Mouse (Mus musculus) splenic B cell, adult 2 months (primary cell): ENCODE measurements around the gene Cep85l.

ENCODE experiments used
- DNase-seq: peaks from one replicate; pipeline ENCODE4 v3.0.0-alpha.2; 2011; ENCODE audit warnings: low read depth, low spot score
- H3K27me3 ChIP-seq: 2 replicates; pipeline ENCODE4 v1.6.1; 2012; ENCODE audit warnings: mild to moderate bottlenecking, low read length, moderate library complexity, mixed read lengths; ENCODE audit not compliant: control insufficient read depth, poor library complexity, insufficient read depth, severe bottlenecking
- H3K36me3 ChIP-seq: 2 replicates; pipeline ENCODE4 v1.6.1; 2012; ENCODE audit warnings: mild to moderate bottlenecking, low read length, moderate library complexity, mixed read lengths; ENCODE audit not compliant: control insufficient read depth, poor library complexity, insufficient read depth, severe bottlenecking

Cep85l gene

GRCm38 (mm10) chr10:53379709-53380106 is at the start of gene Cep85l:
Gene Cep85l (minus strand): TSS chr10:53379947.
- H3K27me3 ChIP-seq = no peaks in the 10 kb centered on the region
- no peaks in the 10 kb centered on the region for H3K36me3 ChIP-seq
- DNase-seq = peak; percentile 88

DNA sequence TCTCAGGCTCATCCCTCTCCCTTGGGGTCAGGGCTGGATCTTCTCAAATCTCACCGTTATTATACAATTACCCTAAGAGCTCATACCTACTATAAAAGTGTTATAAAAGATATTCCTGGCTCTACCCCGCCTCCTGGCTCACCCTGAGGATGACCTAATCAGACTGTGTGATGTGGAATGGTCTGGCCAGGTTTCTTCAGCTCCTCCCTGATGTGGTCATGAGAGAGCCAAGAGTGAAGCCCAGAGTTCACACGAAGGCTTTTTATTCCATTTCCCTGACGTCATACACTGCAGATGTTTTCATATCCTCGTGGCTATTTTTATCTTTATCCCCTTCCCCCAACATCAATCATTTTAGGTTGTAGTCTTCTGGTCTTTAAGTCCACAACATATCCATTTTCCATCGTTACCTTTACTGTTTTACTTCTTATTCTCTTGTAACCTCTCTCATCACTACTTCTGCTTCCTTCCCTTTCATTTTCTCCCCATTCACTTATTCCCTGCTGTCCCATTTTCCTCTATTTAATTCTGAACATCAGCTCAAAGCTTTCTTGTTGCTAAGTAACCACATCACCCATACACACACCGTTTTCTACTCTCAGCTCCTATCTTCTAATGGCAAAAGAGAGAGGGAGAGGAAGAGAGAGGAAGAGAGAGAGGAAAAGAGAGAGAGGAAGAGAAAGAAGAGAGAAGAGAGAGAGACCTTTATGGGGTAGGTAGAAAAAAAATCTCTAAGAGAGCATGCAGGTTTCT is 49.1 kb upstream of the Cep85l start:
- no peaks in the 10 kb centered on the region for H3K27me3 ChIP-seq
- no peaks in the 10 kb centered on the region for H3K36me3 ChIP-seq
- peak; percentile 3 for DNase-seq

- no peaks in the 10 kb centered on the region for H3K27me3 ChIP-seq
- H3K36me3 ChIP-seq = no peaks in the 10 kb centered on the region
- no peak for DNase-seq
Observed at GRCm38 (mm10) chr10:53426524-53426923, 46.8 kb upstream of the Cep85l start.

DNA sequence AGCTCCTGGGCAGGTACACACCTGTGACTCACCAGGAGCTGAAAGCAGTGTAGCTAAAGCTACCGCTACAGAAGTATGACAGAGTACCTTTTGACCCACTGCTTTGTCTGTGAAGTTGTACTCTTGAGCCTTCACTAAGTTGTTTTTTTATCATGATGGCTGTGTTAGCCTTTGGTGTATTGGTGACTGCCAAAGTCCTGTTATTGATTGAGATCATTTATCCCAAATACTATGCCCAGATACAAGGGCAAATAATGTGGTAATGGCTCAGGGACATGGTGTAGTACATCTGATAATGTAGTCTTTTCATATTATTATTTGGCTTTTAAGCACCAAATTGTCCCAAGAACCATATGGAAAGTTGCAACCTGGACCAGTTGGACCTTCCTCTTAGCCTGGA is 43.3 kb upstream of the Cep85l start:
- H3K27me3 ChIP-seq = no peaks in the 10 kb centered on the region
- no peak for DNase-seq

GRCm38 (mm10) chr10:53422206-53422605 is 42.5 kb upstream of the Cep85l start:
- Histone ChIP-seq H3K27me3 (no peaks in the 10 kb centered on the region), H3K36me3 (no peaks in the 10 kb centered on the region)
- no peak for DNase-seq

More for the DNA sequence above, 43.3 kb upstream of the Cep85l start:
- no peaks in the 10 kb centered on the region for H3K36me3 ChIP-seq

GRCm38 (mm10) chr10:53421613-53422012 is 41.9 kb upstream of the Cep85l start:
- Histone ChIP-seq H3K27me3 (no peaks in the 10 kb centered on the region), H3K36me3 (no peaks in the 10 kb centered on the region)
- no peak for DNase-seq

DNA sequence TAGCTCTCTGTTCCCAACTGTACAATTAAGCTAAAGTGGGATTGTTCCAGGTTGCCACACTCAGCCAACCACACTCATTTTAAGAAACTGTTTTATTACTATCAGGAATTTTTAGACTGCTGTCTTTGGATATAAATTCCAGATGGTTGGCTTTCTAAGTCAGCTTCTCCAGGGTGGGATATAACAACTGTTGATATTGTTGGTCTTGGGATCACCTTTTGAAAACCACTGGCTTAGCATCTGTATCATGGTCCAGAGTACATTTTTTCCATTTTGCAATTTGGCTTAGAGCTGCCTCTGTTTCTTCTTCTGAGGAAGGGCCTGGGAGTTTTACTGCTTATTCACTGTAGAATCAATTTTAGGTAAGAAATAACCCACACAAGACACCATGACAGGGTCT is 40.3 kb upstream of the Cep85l start:
- Histone ChIP-seq H3K36me3 (no peaks in the 10 kb centered on the region), H3K27me3 (no peaks in the 10 kb centered on the region)
- no peak for DNase-seq

DNA sequence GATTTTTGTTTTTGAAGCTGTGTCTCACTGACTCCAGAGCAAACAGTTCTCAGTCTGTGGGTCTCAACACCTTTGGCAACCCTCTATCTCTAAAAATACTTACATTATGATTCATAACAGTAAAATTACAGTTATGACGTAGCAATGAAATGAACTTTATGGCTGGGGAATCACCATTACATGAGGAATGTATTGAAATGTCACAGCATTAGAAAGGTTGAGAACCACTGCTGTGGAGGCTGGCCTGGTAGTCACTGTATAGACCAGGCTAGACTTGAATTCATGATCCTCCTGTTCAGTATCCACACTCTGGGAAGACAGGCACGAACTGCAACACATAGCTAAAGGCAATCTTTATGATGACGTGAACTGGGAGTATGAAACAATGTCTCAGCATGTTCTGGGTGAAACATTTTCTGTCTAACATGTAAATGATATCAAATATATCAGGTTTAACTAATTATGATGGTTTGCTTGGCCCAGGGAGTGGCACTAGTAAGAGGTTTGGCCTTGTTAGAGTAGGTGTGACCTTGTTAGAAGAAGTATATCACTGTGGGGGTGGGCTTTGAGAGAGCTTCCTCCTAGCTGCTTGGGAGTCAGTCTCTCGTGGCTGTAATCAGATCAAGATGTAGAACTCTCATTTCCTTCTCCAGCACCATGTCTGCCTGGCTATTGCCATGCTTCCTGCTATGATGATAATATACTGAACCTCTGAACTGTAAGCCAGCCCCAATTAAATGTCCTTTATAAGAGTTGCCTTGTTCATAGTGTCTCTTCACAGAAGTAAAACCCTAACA is 39.6 kb upstream of the Cep85l start:
- Histone ChIP-seq H3K27me3 (no peaks in the 10 kb centered on the region), H3K36me3 (no peaks in the 10 kb centered on the region)
- no peak for DNase-seq

DNA sequence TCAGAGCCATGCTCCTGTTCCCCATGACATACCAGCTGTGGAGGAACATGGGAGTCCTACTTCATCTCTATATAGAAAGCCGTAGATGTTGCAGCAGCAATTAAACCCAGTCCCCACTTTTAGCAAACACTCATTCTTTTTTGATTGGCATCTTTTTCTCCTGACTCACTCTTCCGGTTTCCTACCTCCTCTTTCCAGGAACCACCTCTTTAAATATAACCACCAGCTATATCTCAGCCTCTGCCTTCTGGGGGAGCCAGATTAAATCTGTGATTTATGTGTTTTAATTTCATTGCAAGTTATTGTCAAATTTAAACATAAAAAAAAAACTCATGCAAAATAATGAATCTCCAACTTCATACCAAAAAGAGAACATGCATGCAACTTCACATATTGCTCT is 37.3 kb upstream of the Cep85l start:
- Histone ChIP-seq H3K36me3 (no peaks in the 10 kb centered on the region), H3K27me3 (no peaks in the 10 kb centered on the region)
- DNase-seq = no peak

GRCm38 (mm10) chr10:53416152-53416712 is 36.5 kb upstream of the Cep85l start:
- no peaks in the 10 kb centered on the region for H3K27me3 ChIP-seq
- no peak for DNase-seq
- no peaks in the 10 kb centered on the region for H3K36me3 ChIP-seq

- H3K36me3 ChIP-seq = no peaks in the 10 kb centered on the region
- DNase-seq = no peak
- no peaks in the 10 kb centered on the region for H3K27me3 ChIP-seq
Observed at GRCm38 (mm10) chr10:53415252-53415651, 35.5 kb upstream of the Cep85l start.

GRCm38 (mm10) chr10:53414092-53415085 is 34.6 kb upstream of the Cep85l start:
- Histone ChIP-seq H3K36me3 (no peaks in the 10 kb centered on the region), H3K27me3 (no peaks in the 10 kb centered on the region)
- no peak for DNase-seq

- no peak for DNase-seq
- no peaks in the 10 kb centered on the region for H3K27me3 ChIP-seq
Observed at GRCm38 (mm10) chr10:53412936-53413335, 33.2 kb upstream of the Cep85l start.

GRCm38 (mm10) chr10:53412165-53412564 is 32.4 kb upstream of the Cep85l start:
- Histone ChIP-seq H3K36me3 (no peaks in the 10 kb centered on the region), H3K27me3 (no peaks in the 10 kb centered on the region)
- no peak for DNase-seq

More at GRCm38 (mm10) chr10:53412936-53413335, 33.2 kb upstream of the Cep85l start:
- no peaks in the 10 kb centered on the region for H3K36me3 ChIP-seq
